Mouse (Mus musculus) hindbrain, embryonic 11.5 days (tissue): ENCODE results near the gene Ndufa5. TPM values are rescaled to one million over a fixed set of nuclear protein-coding genes. Genes with fewer than 3 reads are reported as not detected.

Experiments
- ATAC-seq: fragments of 200-750 bp; cut with Nextera tagmentation; 2 replicates; pipeline ENCODE4 v1.8.0; 2017; ENCODE audit warnings: mild to moderate bottlenecking, moderate TSS enrichment, moderate library complexity; ENCODE audit not compliant: low FRiP score
- DNase-seq: peaks from one replicate; pipeline ENCODE4 v3.0.0-alpha.2; 2015; ENCODE audit warnings: low spot score
- H3K27ac ChIP-seq: fragments of 300-500 bp; sonication (generic); 2 replicates; pipeline ENCODE4 v1.5.1; 2014; ENCODE audit warnings: mild to moderate bottlenecking, low read depth, low read length
- H3K27me3 ChIP-seq: fragments of 300-500 bp; sonication (generic); 2 replicates; pipeline ENCODE4 v1.6.1; 2014; ENCODE audit warnings: mild to moderate bottlenecking, low read length, moderate library complexity, mixed read lengths; ENCODE audit not compliant: control insufficient read depth, insufficient read depth
- H3K36me3 ChIP-seq: fragments of 300-500 bp; sonication (generic); 2 replicates; pipeline ENCODE4 v1.6.1; 2014; ENCODE audit warnings: mild to moderate bottlenecking, low read length, moderate library complexity, mixed read lengths; ENCODE audit not compliant: control insufficient read depth, insufficient read depth
- H3K4me1 ChIP-seq: fragments of 300-500 bp; sonication (generic); replicated peaks from 2 replicates; pipeline ENCODE4 v1.6.1; 2014; ENCODE audit warnings: low read length, mixed read lengths; ENCODE audit not compliant: control insufficient read depth, insufficient read depth
- H3K4me2 ChIP-seq: fragments of 300-500 bp; sonication (generic); replicated peaks from 2 replicates; pipeline ENCODE4 v1.6.1; 2014; ENCODE audit warnings: mild to moderate bottlenecking, low read depth, low read length
- H3K4me3 ChIP-seq: fragments of 300-500 bp; sonication (generic); 2 replicates; pipeline ENCODE4 v1.5.1; 2014; ENCODE audit warnings: low read depth, low read length
- H3K9ac ChIP-seq: fragments of 300-500 bp; sonication (generic); 2 replicates; pipeline ENCODE4 v1.6.1; 2014; ENCODE audit warnings: low read depth, low read length
- H3K9me3 ChIP-seq: fragments of 300-500 bp; sonication (generic); 2 replicates; pipeline ENCODE4 v1.6.1; 2016; ENCODE audit warnings: low read length; ENCODE audit not compliant: control insufficient read depth
- WGBS: fragments of 180-500 bp; shearing (Covaris S2); extraction: QIAGEN DNeasy Blood & Tissue Kit; methylation state at CpG from one replicate; pipeline ENCODE4 v1.1.7; 2014; 5-methylcytosine and 5-hydroxymethylcytosine counted together
- polyA plus RNA-seq: library from polyadenylated mRNA; unstranded; fragments of >200 nt; fragmentation: Nextera tagmentation; extraction: Ambion mirVana; gene quantifications from 2 replicates; pipeline ENCODE4 v1.2.1, GENCODE M21; 2014

Ndufa5 gene
- polyA plus RNA-seq, 1 experiment from 2014 or later = 255 TPM

GRCm38 (mm10) chr6:24555488-24555887 is 27.7 kb upstream of the Ndufa5 start:
- no peak for ATAC-seq
- H3K4me2 ChIP-seq = no peak overlapping the region
- no peaks in the 10 kb centered on the region for H3K9me3 ChIP-seq
- no peaks in the 10 kb centered on the region for H3K4me1 ChIP-seq
- H3K9ac ChIP-seq = no peak overlapping the region
- H3K27me3 ChIP-seq = no peaks in the 10 kb centered on the region
- no peak overlapping the region for H3K27ac ChIP-seq
- no peaks in the 10 kb centered on the region for H3K36me3 ChIP-seq
- no peak overlapping the region for H3K4me3 ChIP-seq
- no peak for DNase-seq
- WGBS = 73% methylated on average over 2 of the region's 2 CpGs

- Histone ChIP-seq H3K36me3 (no peaks in the 10 kb centered on the region), H3K9me3 (no peaks in the 10 kb centered on the region), H3K4me1 (no peaks in the 10 kb centered on the region), H3K27ac (no peak overlapping the region), H3K27me3 (no peaks in the 10 kb centered on the region), H3K4me2 (no peak overlapping the region), H3K4me3 (no peak overlapping the region), H3K9ac (no peak overlapping the region)
- WGBS = 76% methylated on average over 11 of the region's 11 CpGs
- ATAC-seq (no peak), DNase-seq (no peak)
Observed at GRCm38 (mm10) chr6:24554427-24555086, 26.7 kb upstream of the Ndufa5 start.

DNA sequence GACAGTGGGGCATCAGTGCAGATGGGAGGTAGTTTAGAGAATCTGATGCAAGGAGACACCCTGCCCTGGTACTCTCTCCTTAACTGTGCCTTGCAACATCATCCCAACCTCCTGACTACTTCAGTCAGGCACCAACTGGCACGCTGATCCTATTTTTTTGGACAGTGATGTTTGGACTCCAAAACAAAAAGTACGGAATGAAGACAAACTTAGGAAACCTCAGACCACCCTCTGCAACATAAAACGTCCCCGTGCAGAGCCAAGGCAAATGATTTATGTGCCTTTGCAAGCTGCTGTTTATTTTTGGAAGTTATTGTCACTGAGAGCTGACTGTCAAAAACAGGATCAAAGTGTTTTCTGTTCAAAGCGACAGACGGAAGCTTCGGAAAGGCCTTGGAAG is 24.2 kb upstream of the Ndufa5 start:
- Histone ChIP-seq H3K27ac (no peak overlapping the region), H3K4me3 (no peak overlapping the region), H3K4me2 (no peak overlapping the region), H3K9me3 (no peaks in the 10 kb centered on the region), H3K36me3 (no peaks in the 10 kb centered on the region), H3K9ac (no peak overlapping the region), H3K4me1 (no peaks in the 10 kb centered on the region), H3K27me3 (no peaks in the 10 kb centered on the region)
- 75% methylated on average over 7 of the region's 7 CpGs for WGBS
- DNase-seq (no peak), ATAC-seq (no peak)

DNA sequence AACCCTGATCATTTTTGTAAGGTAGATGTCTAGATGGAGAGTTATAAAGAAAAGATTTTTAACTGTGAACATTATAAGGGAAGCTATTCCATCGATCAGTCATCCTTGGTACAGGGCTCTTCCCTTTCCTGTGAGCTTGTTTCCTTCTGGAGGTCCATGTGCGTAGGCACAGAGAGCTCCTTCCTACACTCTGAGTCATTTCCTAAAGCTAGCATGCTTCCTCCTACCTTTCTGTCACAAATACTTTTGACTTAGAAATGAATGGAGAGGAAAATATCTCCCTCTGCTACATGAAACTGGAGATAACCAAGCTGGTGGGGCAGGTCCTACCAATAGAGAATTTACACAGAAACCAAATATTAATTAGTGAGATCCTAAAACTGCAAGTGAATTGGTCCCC is 22.0 kb upstream of the Ndufa5 start:
- ATAC-seq (no peak), DNase-seq (no peak)
- H3K4me3 ChIP-seq = no peak overlapping the region
- no peaks in the 10 kb centered on the region for H3K9me3 ChIP-seq
- 94% methylated on average over 2 of the region's 2 CpGs for WGBS
- no peaks in the 10 kb centered on the region for H3K27me3 ChIP-seq
- H3K27ac ChIP-seq = no peak overlapping the region
- H3K36me3 ChIP-seq = no peaks in the 10 kb centered on the region
- no peak overlapping the region for H3K4me2 ChIP-seq
- no peak overlapping the region for H3K9ac ChIP-seq
- no peaks in the 10 kb centered on the region for H3K4me1 ChIP-seq

DNA sequence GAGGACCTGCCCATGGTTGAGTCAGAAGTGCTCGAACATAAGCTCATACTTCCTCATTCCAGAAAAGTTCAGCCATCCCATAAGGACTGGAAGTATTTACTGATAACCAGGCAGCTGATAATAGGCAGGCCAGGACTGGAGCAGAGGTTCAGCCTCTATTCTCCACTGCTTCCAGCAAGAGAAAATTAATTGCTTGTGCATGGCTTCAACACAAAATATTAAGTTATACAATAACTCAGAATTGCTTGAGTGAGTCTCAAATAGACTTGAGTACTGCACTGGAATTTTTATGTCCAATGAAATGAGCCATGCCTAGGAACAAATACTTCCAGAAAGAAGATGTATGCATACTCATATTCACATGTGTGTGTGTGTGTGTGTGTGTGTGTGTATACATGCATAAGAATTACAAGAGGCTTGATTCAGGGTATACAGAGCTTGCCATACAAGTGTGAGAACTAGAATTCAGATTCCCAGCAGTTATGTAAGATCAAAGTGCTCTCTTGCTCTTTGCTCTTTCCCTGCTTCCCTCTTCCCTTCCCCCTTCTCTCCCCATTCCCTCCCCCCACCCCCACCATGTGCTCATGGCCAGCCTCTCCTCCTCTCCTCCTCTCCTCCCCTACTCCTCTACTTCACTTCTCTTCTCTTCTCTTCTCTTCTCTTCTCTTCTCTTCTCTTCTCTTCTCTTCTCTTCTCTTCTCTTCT is 19.1 kb upstream of the Ndufa5 start:
- Histone ChIP-seq H3K9ac (no peak overlapping the region), H3K9me3 (no peaks in the 10 kb centered on the region), H3K4me3 (no peak overlapping the region), H3K4me2 (no peak overlapping the region), H3K27me3 (no peaks in the 10 kb centered on the region), H3K27ac (no peak overlapping the region), H3K36me3 (no peaks in the 10 kb centered on the region), H3K4me1 (no peaks in the 10 kb centered on the region)
- ATAC-seq (no peak), DNase-seq (no peak)
- 87% methylated on average over 1 of the region's 1 CpGs for WGBS

DNA sequence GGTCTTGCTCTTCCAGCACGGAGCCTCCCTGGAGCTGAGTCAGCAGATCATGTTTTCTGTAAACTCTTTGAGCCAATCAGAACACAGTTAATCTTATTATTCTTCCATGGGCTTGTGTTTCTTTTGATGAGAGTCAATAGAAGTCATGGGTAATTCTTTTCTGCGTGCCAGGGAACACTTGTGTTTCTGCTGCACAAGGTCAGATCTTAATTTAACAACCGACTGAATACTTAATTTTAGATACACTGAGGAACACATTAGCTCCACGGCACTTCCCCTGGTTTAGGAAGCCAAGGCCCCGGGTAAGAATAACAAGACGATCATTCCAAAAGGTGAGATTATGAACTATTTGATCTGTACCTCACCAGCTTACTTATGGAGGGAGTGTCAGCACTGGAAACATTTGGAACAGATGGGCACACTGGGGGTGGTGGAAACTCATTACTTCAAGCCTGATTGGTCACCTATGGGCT is 15.3 kb upstream of the Ndufa5 start:
- WGBS = 74% methylated on average over 6 of the region's 6 CpGs
- H3K4me3 ChIP-seq = no peak overlapping the region

DNA sequence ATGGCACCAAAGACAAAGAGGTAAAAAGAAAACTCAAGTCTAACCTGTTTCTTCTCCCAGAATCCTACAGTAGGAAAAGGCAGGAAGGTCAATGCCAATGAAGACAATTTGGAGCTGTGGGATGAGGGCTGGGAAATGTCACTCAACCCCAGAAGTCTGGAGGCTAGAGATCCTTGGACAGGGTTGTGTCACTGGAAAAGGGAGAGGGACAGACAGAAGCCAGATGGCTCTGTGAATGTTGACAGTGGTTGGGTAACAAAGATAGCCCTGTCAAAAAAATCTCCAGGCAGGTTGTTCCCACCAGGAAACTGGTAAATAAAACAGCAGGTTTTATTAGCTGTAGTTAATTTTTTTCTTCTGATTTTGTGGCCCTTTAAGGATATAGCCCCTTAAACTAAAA is 14.6 kb upstream of the Ndufa5 start:
- Histone ChIP-seq H3K27ac (no peak overlapping the region), H3K4me2 (no peak overlapping the region), H3K36me3 (no peaks in the 10 kb centered on the region), H3K4me3 (no peak overlapping the region), H3K9ac (no peak overlapping the region), H3K27me3 (no peaks in the 10 kb centered on the region), H3K4me1 (no peaks in the 10 kb centered on the region), H3K9me3 (no peaks in the 10 kb centered on the region)
- no peak for ATAC-seq
- no peak for DNase-seq

More for the DNA sequence above, 15.3 kb upstream of the Ndufa5 start:
- no peaks in the 10 kb centered on the region for H3K27me3 ChIP-seq
- no peak for DNase-seq
- no peak for ATAC-seq
- no peaks in the 10 kb centered on the region for H3K9me3 ChIP-seq
- no peak overlapping the region for H3K9ac ChIP-seq
- H3K27ac ChIP-seq = no peak overlapping the region
- no peaks in the 10 kb centered on the region for H3K36me3 ChIP-seq
- no peaks in the 10 kb centered on the region for H3K4me1 ChIP-seq
- H3K4me2 ChIP-seq = no peak overlapping the region

- Histone ChIP-seq H3K27me3 (no peaks in the 10 kb centered on the region), H3K4me1 (no peaks in the 10 kb centered on the region), H3K4me2 (no peak overlapping the region), H3K27ac (no peak overlapping the region), H3K36me3 (no peaks in the 10 kb centered on the region), H3K9ac (no peak overlapping the region), H3K9me3 (no peaks in the 10 kb centered on the region), H3K4me3 (no peak overlapping the region)
- DNase-seq (no peak), ATAC-seq (no peak)
- 83% methylated on average over 4 of the region's 4 CpGs for WGBS
Observed at GRCm38 (mm10) chr6:24540106-24540505, 12.3 kb upstream of the Ndufa5 start.

DNA sequence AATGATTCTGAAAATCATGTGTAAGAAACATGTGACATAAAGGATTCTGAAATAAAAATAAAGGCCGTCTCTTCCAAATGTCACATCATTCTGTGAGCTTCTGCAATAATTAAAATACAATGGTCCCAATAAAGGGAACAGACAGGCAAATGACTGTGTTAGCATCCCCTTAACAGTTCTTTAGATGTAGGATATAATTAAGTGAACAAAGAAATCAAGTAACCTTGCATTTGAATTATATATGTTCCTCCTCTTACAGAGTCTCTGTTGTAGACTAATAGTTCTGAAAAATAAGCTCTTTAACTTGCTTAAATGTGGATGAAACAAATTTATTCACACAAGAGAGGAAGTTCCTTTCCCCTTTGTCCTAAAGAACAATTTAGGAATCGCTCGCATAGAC is 10.6 kb upstream of the Ndufa5 start:
- H3K27ac ChIP-seq = no peak overlapping the region
- H3K27me3 ChIP-seq = no peaks in the 10 kb centered on the region
- no peak for ATAC-seq
- H3K9ac ChIP-seq = no peak overlapping the region
- H3K9me3 ChIP-seq = no peaks in the 10 kb centered on the region
- H3K36me3 ChIP-seq = no peaks in the 10 kb centered on the region
- no peak for DNase-seq
- H3K4me2 ChIP-seq = no peak overlapping the region
- H3K4me3 ChIP-seq = no peak overlapping the region
- H3K4me1 ChIP-seq = no peaks in the 10 kb centered on the region
- WGBS = 94% methylated on average over 3 of the region's 3 CpGs
